Mouse (Mus musculus): ENCODE data around the gene Nfkb2.

Nfkb2 gene

GRCm38 (mm10) chr19:46322144-46322995, 18.2 kb downstream of the Nfkb2 start:
- DNase-seq (ENCODE audit: inconsistent age in 2 of 2, low spot score in 1 of 2) = no peak

- no peak for DNase-seq (ENCODE audit: inconsistent age in 2 of 2, low spot score in 1 of 2)
Measured at GRCm38 (mm10) chr19:46322996-46323572, 19.0 kb downstream of the Nfkb2 start.

- no peak for DNase-seq (ENCODE audit: inconsistent age in 2 of 2, low spot score in 1 of 2)
Measured at GRCm38 (mm10) chr19:46323716-46324115, 19.6 kb downstream of the Nfkb2 start.

- DNase-seq (ENCODE audit: inconsistent age in 2 of 2, low spot score in 1 of 2) = no peak
Measured at GRCm38 (mm10) chr19:46324366-46324765, 20.2 kb downstream of the Nfkb2 start.

- DNase-seq (ENCODE audit: inconsistent age in 2 of 2, low spot score in 1 of 2) = no peak
Measured at GRCm38 (mm10) chr19:46324918-46325317, 20.8 kb downstream of the Nfkb2 start.

GRCm38 (mm10) chr19:46326019-46326755, 22.1 kb downstream of the Nfkb2 start:
- DNase-seq (ENCODE audit: inconsistent age in 2 of 2, low spot score in 1 of 2) = no peak

GRCm38 (mm10) chr19:46326756-46327305, 22.7 kb downstream of the Nfkb2 start, which contains the start of gene Psd:
TSS of gene Psd (minus strand) at chr19:46327156.
- DNase-seq (ENCODE audit: inconsistent age in 2 of 2, low spot score in 1 of 2) = peak; percentile 71 to 89

GRCm38 (mm10) chr19:46327531-46328064, 23.5 kb downstream of the Nfkb2 start:
- no peak for DNase-seq (ENCODE audit: inconsistent age in 2 of 2, low spot score in 1 of 2)

GRCm38 (mm10) chr19:46328081-46329030, 24.2 kb downstream of the Nfkb2 start, which contains the start of gene Fbxl15:
TSS of gene Fbxl15 (plus strand) at chr19:46328184.
- DNase-seq (ENCODE audit: inconsistent age in 2 of 2, low spot score in 1 of 2) = peak; percentile 97 to 99

- peak in 1 of 2 experiments; percentile 74 for DNase-seq (ENCODE audit: inconsistent age in 2 of 2, low spot score in 1 of 2)
Measured at GRCm38 (mm10) chr19:46329031-46329641, 25.0 kb downstream of the Nfkb2 start.

- DNase-seq (ENCODE audit: inconsistent age in 2 of 2, low spot score in 1 of 2) = peak; percentile 88 to 94
Measured at GRCm38 (mm10) chr19:46329951-46330350, 25.8 kb downstream of the Nfkb2 start.

- DNase-seq (ENCODE audit: inconsistent age in 2 of 2, low spot score in 1 of 2) = no peak
Measured at GRCm38 (mm10) chr19:46330696-46331095, 26.6 kb downstream of the Nfkb2 start.

GRCm38 (mm10) chr19:46331326-46331725, 27.2 kb downstream of the Nfkb2 start:
- no peak for DNase-seq (ENCODE audit: inconsistent age in 2 of 2, low spot score in 1 of 2)

- DNase-seq (ENCODE audit: inconsistent age in 2 of 2, low spot score in 1 of 2) = no peak
Measured at GRCm38 (mm10) chr19:46331936-46332335, 27.8 kb downstream of the Nfkb2 start.

GRCm38 (mm10) chr19:46332721-46333339, 28.7 kb downstream of the Nfkb2 start:
- no peak for DNase-seq (ENCODE audit: inconsistent age in 2 of 2, low spot score in 1 of 2)

GRCm38 (mm10) chr19:46333906-46334305, 29.8 kb downstream of the Nfkb2 start:
- DNase-seq (ENCODE audit: inconsistent age in 2 of 2, low spot score in 1 of 2) = no peak

- DNase-seq (ENCODE audit: inconsistent age in 2 of 2, low spot score in 1 of 2) = no peak
Measured at GRCm38 (mm10) chr19:46337719-46338330, 33.7 kb downstream of the Nfkb2 start.

GRCm38 (mm10) chr19:46338331-46338936, 34.3 kb downstream of the Nfkb2 start, which contains the start of gene Cuedc2:
TSS of gene Cuedc2 (minus strand) at chr19:46338702.
- peak; percentile 97 to 100 for DNase-seq (ENCODE audit: inconsistent age in 2 of 2, low spot score in 1 of 2)
